Mouse (Mus musculus) embryonic facial prominence, embryonic 12.5 days (tissue): ENCODE measurements around the gene Snx12. TPM values are rescaled to one million over a fixed set of nuclear protein-coding genes. Genes with fewer than 3 reads are reported as not detected.

Experiments used
- polyA plus RNA-seq: library from polyadenylated mRNA; unstranded; fragments of >200 nt; fragmentation: Nextera tagmentation; extraction: Ambion mirVana; gene quantifications from 2 replicates; pipeline ENCODE4 v1.2.1, GENCODE M21; 2016

The Snx12 gene
- polyA plus RNA-seq, 1 experiment from 2014 or later = 56.7 TPM

Other genes with a start within 250 kb of the Snx12 start
- gene Tex11, start 162.9 kb downstream of the Snx12 start, polyA plus RNA-seq = 0.18 TPM in 1 of 2 replicates, not detected in the other
- gene Slc7a3, start 136.5 kb downstream of the Snx12 start, polyA plus RNA-seq = 1.5 TPM in 2 replicates
- gene Foxo4, start 32.0 kb upstream of the Snx12 start, polyA plus RNA-seq = 2.6 and 3.4 TPM in 2 replicates
- not detected in 2 replicates for gene Gm614, start 41.4 kb upstream of the Snx12 start, polyA plus RNA-seq
- gene Il2rg, start 45.7 kb upstream of the Snx12 start, polyA plus RNA-seq = 5.4 and 5.5 TPM in 2 replicates
- not detected in 2 replicates for gene Gm20489, start 46.5 kb upstream of the Snx12 start, polyA plus RNA-seq
- 37.2 and 39.4 TPM in 2 replicates for gene Med12, start 51.5 kb upstream of the Snx12 start, polyA plus RNA-seq
- 15.3 and 18.0 TPM in 2 replicates for gene Nlgn3, start 76.6 kb upstream of the Snx12 start, polyA plus RNA-seq
- not detected in 2 replicates for gene Gjb1, start 153.8 kb upstream of the Snx12 start, polyA plus RNA-seq
- 40.9 and 46.0 TPM in 2 replicates for gene Zmym3, start 198.3 kb upstream of the Snx12 start, polyA plus RNA-seq
- 527 and 544 TPM in 2 replicates for gene Nono, start 206.8 kb upstream of the Snx12 start, polyA plus RNA-seq
- gene Itgb1bp2, start 226.5 kb upstream of the Snx12 start, polyA plus RNA-seq = 7.2 and 7.9 TPM in 2 replicates